Mouse (Mus musculus): ENCODE measurements around the gene Ccdc96. TPM values are rescaled to one million over a fixed set of nuclear protein-coding genes. Genes with fewer than 3 reads are reported as not detected.

The Ccdc96 gene
- 1 to 10 TPM in 1 of 2 experiments, under 1 TPM in 1; 0.08 to 1.3 TPM for polyA plus RNA-seq (2017; shearing (Covaris generic))

GRCm38 (mm10) chr5:36484171-36484990 lies at the start of gene Ccdc96, which contains the start of gene Tada2b:
TSS of gene Ccdc96 (plus strand) at chr5:36484588.
TSS of gene Tada2b (minus strand) at chr5:36484285.

GRCm38 (mm10) chr5:36464709-36465661 lies 19.4 kb upstream of the Ccdc96 start, which contains the start of gene Grpel1:
TSS of gene Grpel1 (plus strand) at chr5:36464998.

Other genes with a start within 250 kb of the Ccdc96 start
- gene Sorcs2, start 86.4 kb upstream of the Ccdc96 start, polyA plus RNA-seq (2017; shearing (Covaris generic)) = 10 to 100 TPM in 1 of 2 experiments, 1 to 10 TPM in 1; 5.9 to 11.1 TPM
- gene Grpel1, start 19.6 kb upstream of the Ccdc96 start, polyA plus RNA-seq (2017; shearing (Covaris generic)) = 10 to 100 TPM; 30.7 to 38.9 TPM
- gene Tada2b, start 303 bp upstream of the Ccdc96 start, polyA plus RNA-seq (2017; shearing (Covaris generic)) = 10 to 100 TPM; 20.7 to 32.3 TPM
- 10 to 100 TPM; 57.2 to 81.3 TPM for gene Tbc1d14, start 108.7 kb downstream of the Ccdc96 start, polyA plus RNA-seq (2017; shearing (Covaris generic))
- 10 to 100 TPM; 32.0 to 39.8 TPM for gene D5Ertd579e, start 211.4 kb downstream of the Ccdc96 start, polyA plus RNA-seq (2017; shearing (Covaris generic))